Mouse (Mus musculus): ENCODE data around the gene Grik2.
"Not testable (repeated sequence)": the region's sequence is repeated elsewhere in the genome, so short reads cannot be mapped to it uniquely, and the experiment has no call there.

The Grik2 gene

GRCm38 (mm10) chr10:49256247-49256939 lies 532.2 kb downstream of the Grik2 start:
- DNase-seq = no peak

- DNase-seq = not testable (repeated sequence)
These were observed 551.2 kb downstream of the Grik2 start for GRCm38 (mm10) chr10:49237356-49237755.

GRCm38 (mm10) chr10:49236844-49237243 lies 551.7 kb downstream of the Grik2 start:
- DNase-seq = not testable (repeated sequence)

- DNase-seq = no peak
These were observed 568.5 kb downstream of the Grik2 start for GRCm38 (mm10) chr10:49220096-49220495.

DNA sequence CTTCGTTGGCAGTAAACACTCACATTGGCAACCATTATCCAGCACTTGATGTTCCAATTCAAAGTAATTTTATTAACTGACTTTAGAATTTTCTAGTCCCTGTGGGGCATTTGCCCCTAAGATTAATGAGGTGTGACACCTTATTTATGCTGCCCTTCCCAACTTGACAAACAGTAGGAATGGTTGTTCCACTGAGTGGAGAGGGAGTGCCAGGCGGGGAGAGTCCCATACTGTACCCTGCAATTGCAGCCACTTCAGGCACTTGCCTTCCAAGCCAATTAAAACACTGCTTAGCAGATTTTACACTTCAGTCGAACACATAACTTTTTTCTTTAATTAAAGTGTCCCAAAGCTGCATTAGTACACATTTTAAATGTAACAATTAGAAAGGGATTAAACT lies 568.9 kb downstream of the Grik2 start:
- no peak for DNase-seq

GRCm38 (mm10) chr10:49191773-49192371 lies 596.7 kb downstream of the Grik2 start:
- no peak for DNase-seq

DNA sequence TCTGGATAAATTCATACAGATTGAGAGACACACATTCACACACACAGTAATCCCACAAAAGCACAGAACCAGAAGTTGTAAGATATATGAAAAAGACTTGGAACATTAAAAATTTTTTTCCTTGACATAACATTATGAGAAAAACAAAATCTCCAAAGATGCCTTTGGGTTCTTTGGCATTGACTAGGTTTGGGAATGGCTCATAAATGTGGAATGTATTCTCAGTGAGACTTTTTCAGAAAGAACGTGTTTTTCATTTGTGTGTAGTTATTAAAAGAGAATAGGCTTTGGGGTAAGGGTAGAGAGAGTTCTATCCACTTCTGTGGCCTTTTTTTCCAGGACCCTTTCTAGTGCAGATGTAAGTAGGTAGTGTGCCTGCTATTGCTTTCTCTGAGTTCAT lies 597.3 kb downstream of the Grik2 start:
- no peak for DNase-seq

GRCm38 (mm10) chr10:49154134-49154533 lies 634.4 kb downstream of the Grik2 start:
- DNase-seq = no peak

DNA sequence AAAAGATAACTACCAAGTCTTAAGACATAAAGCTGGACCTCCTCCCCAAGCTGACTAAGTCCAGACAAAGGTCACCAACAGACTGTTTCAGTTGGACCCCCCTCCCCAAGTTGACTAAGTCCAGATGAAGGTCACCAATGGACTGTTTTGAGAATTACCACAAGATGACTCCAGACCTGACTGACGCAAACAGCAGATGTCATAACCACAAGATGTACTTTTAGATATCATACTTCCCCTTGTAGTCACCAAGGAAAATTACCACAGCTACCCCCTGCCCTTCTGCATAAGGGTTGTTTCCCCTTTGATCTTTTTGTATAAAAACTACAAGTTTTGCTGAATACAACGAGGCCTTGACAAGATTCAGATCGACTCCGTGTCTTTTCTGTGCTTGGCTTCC lies 637.1 kb downstream of the Grik2 start:
- DNase-seq = not testable (repeated sequence)

GRCm38 (mm10) chr10:49149714-49150113 lies 638.9 kb downstream of the Grik2 start:
- DNase-seq = no peak

GRCm38 (mm10) chr10:49142658-49143057 lies 645.9 kb downstream of the Grik2 start:
- no peak for DNase-seq

- no peak for DNase-seq
These were observed 651.8 kb downstream of the Grik2 start for GRCm38 (mm10) chr10:49136816-49137215.

DNA sequence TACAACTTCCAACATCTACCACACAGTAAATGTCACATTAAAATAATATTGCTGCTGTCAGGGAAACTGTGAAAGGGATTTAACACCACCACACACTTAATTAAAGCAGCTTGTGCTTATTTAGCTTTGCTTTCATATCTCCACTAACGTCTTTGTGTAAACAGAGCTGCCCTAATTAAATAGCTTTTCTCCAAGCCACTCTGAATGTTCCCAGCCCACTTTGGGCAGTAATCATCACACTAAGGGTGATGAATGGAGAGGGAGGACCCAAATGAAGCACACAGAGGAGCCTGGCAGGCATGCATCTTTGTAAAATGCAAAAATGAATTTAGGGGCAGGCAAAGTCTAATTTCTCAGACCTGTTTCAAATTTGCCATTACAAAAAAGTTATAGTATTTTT lies 657.3 kb downstream of the Grik2 start:
- DNase-seq = no peak

DNA sequence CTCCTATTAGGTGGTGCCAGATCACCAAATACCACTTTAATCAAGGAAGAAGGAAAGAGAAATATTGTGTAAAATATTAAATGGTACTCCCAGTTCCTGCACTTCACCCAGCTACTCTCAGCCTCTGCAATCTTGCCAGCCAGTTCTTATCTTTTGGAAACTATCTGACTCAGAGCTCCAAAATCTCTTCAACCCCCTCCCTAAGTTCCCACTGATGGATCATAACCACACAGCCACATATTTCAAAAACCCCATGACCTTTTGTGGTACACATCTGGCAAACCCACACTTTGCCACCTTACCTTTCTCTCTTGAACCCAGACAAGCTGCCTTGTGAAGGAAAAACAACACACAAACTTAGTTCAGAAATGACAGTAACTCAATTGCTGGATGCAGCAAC lies 738.2 kb downstream of the Grik2 start:
- no peak for DNase-seq

DNA sequence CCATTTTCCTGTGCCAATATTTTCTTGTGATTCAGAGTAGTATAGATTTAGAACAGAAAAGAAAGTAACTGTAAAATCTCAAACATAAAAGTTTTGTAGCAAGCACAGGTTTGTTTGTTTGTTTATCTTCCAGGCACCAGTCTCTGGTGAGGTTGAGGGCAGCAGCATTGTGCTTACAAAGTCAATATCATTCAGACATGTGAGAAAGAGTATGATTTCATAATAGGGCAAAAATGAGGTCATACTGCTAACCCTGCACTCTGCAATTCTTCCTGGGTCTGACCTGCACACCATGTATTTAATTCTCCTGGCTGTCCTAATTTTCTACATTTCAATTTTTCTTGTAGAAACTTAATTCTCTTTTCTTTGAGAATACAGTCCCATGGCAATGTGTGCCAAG lies 739.2 kb downstream of the Grik2 start:
- no peak for DNase-seq

Measured in thymus, postnatal 25 days (tissue).